Mouse (Mus musculus): Measurements from ENCODE around the gene Cdk5r2.

Cdk5r2 gene

GRCm38 (mm10) chr1:74851001-74851775 lies 3.5 kb upstream of the Cdk5r2 start:
- DNase-seq (ENCODE audit: low spot score): no peak

GRCm38 (mm10) chr1:74855156-74855555 lies 422 bp downstream of the Cdk5r2 start:
- DNase-seq (ENCODE audit: low spot score): no peak

GRCm38 (mm10) chr1:74855651-74856438 lies 1.1 kb downstream of the Cdk5r2 start:
- no peak for DNase-seq (ENCODE audit: low spot score)

- no peak for DNase-seq (ENCODE audit: low spot score)
Observed at GRCm38 (mm10) chr1:74856439-74856720, 1.6 kb downstream of the Cdk5r2 start.

- no peak for DNase-seq (ENCODE audit: low spot score)
Observed at GRCm38 (mm10) chr1:74856791-74857190, 2.1 kb downstream of the Cdk5r2 start.

GRCm38 (mm10) chr1:74857201-74857600 lies 2.5 kb downstream of the Cdk5r2 start:
- DNase-seq (ENCODE audit: low spot score): no peak

- no peak for DNase-seq (ENCODE audit: low spot score)
Observed at GRCm38 (mm10) chr1:74857677-74858076, 2.9 kb downstream of the Cdk5r2 start.

- DNase-seq (ENCODE audit: low spot score): peak; percentile 85
Observed at GRCm38 (mm10) chr1:74858171-74858719, 3.5 kb downstream of the Cdk5r2 start.

GRCm38 (mm10) chr1:74858805-74859204 lies 4.1 kb downstream of the Cdk5r2 start:
- DNase-seq (ENCODE audit: low spot score): no peak

GRCm38 (mm10) chr1:74859223-74859984 lies 4.7 kb downstream of the Cdk5r2 start:
- no peak for DNase-seq (ENCODE audit: low spot score)

GRCm38 (mm10) chr1:74861783-74862182 lies 7.0 kb downstream of the Cdk5r2 start:
- DNase-seq (ENCODE audit: low spot score): no peak

- no peak for DNase-seq (ENCODE audit: low spot score)
Observed at GRCm38 (mm10) chr1:74872218-74872617, 17.5 kb downstream of the Cdk5r2 start.

- DNase-seq (ENCODE audit: low spot score): no peak
Observed at GRCm38 (mm10) chr1:74877199-74877598, 22.5 kb downstream of the Cdk5r2 start.

GRCm38 (mm10) chr1:74880785-74881360 lies 26.1 kb downstream of the Cdk5r2 start:
- peak; percentile 67 for DNase-seq (ENCODE audit: low spot score)

GRCm38 (mm10) chr1:74882055-74882734 lies 27.5 kb downstream of the Cdk5r2 start:
- DNase-seq (ENCODE audit: low spot score): no peak

- no peak for DNase-seq (ENCODE audit: low spot score)
Observed at GRCm38 (mm10) chr1:74882828-74883227, 28.1 kb downstream of the Cdk5r2 start.

GRCm38 (mm10) chr1:74883441-74883840 lies 28.7 kb downstream of the Cdk5r2 start:
- DNase-seq (ENCODE audit: low spot score): no peak

- no peak for DNase-seq (ENCODE audit: low spot score)
Observed at GRCm38 (mm10) chr1:74884196-74885141, 29.7 kb downstream of the Cdk5r2 start.

- DNase-seq (ENCODE audit: low spot score): no peak
Observed at GRCm38 (mm10) chr1:74885369-74886042, 30.8 kb downstream of the Cdk5r2 start, which contains the start of gene Fev. Gene Fev, minus strand, starts transcription at chr1:74885419.

- DNase-seq (ENCODE audit: low spot score): no peak
Observed at GRCm38 (mm10) chr1:74891513-74891912, 36.8 kb downstream of the Cdk5r2 start.

All from layer of hippocampus, adult 11-12 months (tissue).